Mouse (Mus musculus): Measurements from ENCODE around the gene Mfsd4b2.

DNA sequence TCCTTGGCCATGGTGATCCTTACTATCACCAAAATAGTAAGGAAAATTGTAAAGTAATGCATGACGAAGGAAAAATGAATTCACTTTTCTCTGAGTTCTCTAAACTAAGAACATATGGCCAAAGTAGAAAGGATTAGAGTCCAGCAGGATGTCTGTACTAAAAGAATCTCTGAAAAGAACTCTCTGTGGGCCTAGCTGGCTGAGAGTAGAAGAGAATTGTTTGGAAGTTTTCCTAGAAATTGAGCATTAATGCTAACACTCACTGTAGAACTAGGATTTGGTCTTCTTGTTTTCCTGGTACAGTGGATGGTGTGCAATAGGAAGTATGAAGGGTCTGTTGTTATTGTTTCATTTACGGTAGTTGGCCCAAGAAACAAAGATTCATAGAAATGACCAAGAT, 28.4 kb upstream of the Mfsd4b2 start:
- no peak for TF ChIP-seq GATA1 (IDR thresholded peaks at IDR 0.05; ENCODE audit: low read length)
- no peak for TF ChIP-seq TAL1 (IDR thresholded peaks at IDR 0.05; ENCODE audit: low read length)

All from erythroblast, embryonic 14.5 days (primary cell).